Mouse (Mus musculus) thymus, adult 2 months (tissue): Measurements from ENCODE around the gene B3gnt7.

Experiments used
- CTCF ChIP-seq: fragments of 200-500 bp; IDR thresholded peaks from 2 replicates; pipeline ENCODE4 v1.5.1; 2012; ENCODE audit warnings: mild to moderate bottlenecking, control low read depth, low read length, moderate library complexity, borderline replicate concordance; ENCODE audit not compliant: control insufficient read depth, poor library complexity, insufficient read depth; ENCODE audit errors: extremely low read depth
- POLR2A ChIP-seq: fragments of 200-500 bp; IDR thresholded peaks from 2 replicates; pipeline ENCODE4 v1.6.1; 2012; ENCODE audit warnings: mild to moderate bottlenecking, low read length, control low read depth, moderate library complexity; ENCODE audit not compliant: control insufficient read depth, poor library complexity, insufficient read depth; ENCODE audit errors: extremely low read depth

DNA sequence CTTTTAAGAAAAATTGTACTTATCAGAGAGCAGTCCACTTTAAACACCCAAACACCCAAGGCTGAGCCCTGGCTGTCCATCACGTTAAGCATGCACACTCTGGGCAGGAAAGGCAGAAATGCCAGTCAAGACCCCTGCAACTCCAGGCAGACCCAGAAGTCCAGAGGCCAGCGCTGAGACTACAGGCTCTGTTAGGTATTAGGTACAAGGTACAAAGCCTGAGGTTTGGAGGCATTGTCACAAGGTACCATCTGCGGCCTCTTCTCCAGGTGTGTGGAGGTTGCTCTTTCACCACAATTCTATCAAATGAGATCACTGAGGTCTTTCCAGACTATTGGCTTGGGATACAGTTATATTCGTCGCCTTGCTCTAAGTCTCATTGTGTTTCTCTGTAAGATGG lies 8.8 kb upstream of the B3gnt7 start:
- TF ChIP-seq CTCF (no peak), POLR2A (no peak)
